ENCODE assay signal across 19 mouse cellular contexts in the genomic region with DNA sequence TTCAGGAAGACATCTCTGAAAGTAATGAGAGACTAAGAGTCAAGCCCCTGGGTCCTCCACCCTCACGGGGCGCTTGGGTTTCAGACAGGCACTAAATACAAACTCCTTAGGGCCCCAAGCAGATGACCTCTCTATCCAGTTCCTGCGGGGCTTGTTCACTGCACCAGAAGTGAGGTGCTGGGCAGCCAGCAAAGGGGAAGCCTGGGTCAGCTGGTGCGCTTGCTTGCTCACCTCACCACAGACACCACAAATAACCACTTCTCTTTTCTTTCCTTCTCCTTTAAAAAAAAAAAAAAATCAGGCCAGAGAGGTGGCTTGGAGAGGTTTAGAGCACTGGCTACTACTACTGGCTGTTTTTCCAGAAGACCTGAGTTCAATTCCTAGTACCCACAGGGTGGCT. TPM values are rescaled to one million over a fixed set of nuclear protein-coding genes. Genes with fewer than 3 reads are reported as not detected.
DNase-seq lines count a peak whose midpoint lies in the region; ATAC-seq and TF ChIP-seq lines count a peak whose summit lies in the region.
"Had no signal": no experiment of that assay in that cellular context is flagged by ENCODE, and none has a peak within 500 bp of the region (broad histone marks: within the 10 kb centered on the region; RNA-seq: fewer than 3 reads in every experiment).

No protein-coding gene starts in this region.

- peaks cover 13% of the 10 kb centered on the region for H3K79me2 ChIP-seq in MEL (ENCODE audit: control insufficient read depth, insufficient read depth, low read length, poor library complexity)

- 47% methylated on average over 4 of the region's 4 CpGs for WGBS in liver, embryonic 13.5 days (ENCODE audit: insufficient replicate concordance)

- peaks cover 0 to 35% of the 10 kb centered on the region in 2 experiments; a peak in 3 of 4 replicates for H3K36me3 ChIP-seq in MEL (ENCODE audit: control insufficient read depth in 1 of 2, insufficient read depth in 2 of 2, low read length in 2 of 2)
- H3K36me3 ChIP-seq in liver, embryonic 13.5 days = no peaks in the 10 kb centered on the region; the same call in 1 of the 2 replicates
- H3K36me3 ChIP-seq: hindbrain, embryonic 12.5 days; limb, embryonic 15.5 days; neural tube, embryonic 12.5 days; stomach, embryonic 15.5 days had no signal

- H3K4me2 ChIP-seq in liver, embryonic 13.5 days = no peak overlapping the region
- H3K4me2 ChIP-seq: heart, embryonic 11.5 days; hindbrain, embryonic 12.5 days; limb, embryonic 15.5 days; midbrain, embryonic 11.5 days; neural tube, embryonic 12.5 days; stomach, embryonic 15.5 days had no signal

- no peak for ATAC-seq in liver, embryonic 13.5 days (ENCODE audit: low read depth)
- peak; percentile 77 for ATAC-seq in monocyte, adult 5-6 weeks (replicated peaks; ENCODE audit: insufficient number of reproducible peaks, low FRiP score, low TSS enrichment, poor library complexity, severe bottlenecking)
- ATAC-seq: intestine, embryonic 16.5 days had no signal

- TF ChIP-seq POLR2A in MEL (IDR thresholded peaks at IDR 0.05; ENCODE audit: control insufficient read depth in 1 of 2, insufficient read depth in 1 of 2, low read depth in 1 of 2, low read length in 2 of 2, poor library complexity in 1 of 2) = no peak; a peak in 1 of 4 replicates

- peak overlapping the region; percentile 99 for H3K27ac ChIP-seq in MEL (ENCODE audit: control insufficient read depth, low read depth, low read length)
- 0 out of 2 replicates have a peak overlapping the region, but pooled peaks have one; percentile 47 for H3K27ac ChIP-seq in liver, embryonic 13.5 days
- H3K27ac ChIP-seq: gastrocnemius, adult 2 months; hindbrain, embryonic 12.5 days; left cerebral cortex, adult 2 months; limb, embryonic 15.5 days; neural tube, embryonic 12.5 days; stomach, embryonic 15.5 days had no signal

- TF ChIP-seq CTCF in MEL (IDR thresholded peaks at IDR 0.05 in 2 of 3, conservative IDR thresholded peaks at IDR 0.05 in 1 of 3; ENCODE audit: control insufficient read depth in 1 of 3, insufficient read depth in 1 of 3, low read depth in 2 of 3, low read length in 3 of 3, poor library complexity in 1 of 3, severe bottlenecking in 1 of 3) = no peak

- no peaks in the 10 kb centered on the region for H3K9me3 ChIP-seq in MEL (replicated peaks; ENCODE audit: insufficient read depth, low read length)
- no peaks in the 10 kb centered on the region for H3K9me3 ChIP-seq in liver, embryonic 13.5 days (replicated peaks)
- H3K9me3 ChIP-seq: hindbrain, embryonic 12.5 days; limb, embryonic 15.5 days; neural tube, embryonic 12.5 days; stomach, embryonic 15.5 days had no signal

- H3K4me3 ChIP-seq in MEL (ENCODE audit: control insufficient read depth in 1 of 2, insufficient read depth in 1 of 2, low read depth in 2 of 2, low read length in 2 of 2) = no peak overlapping the region
- no peak overlapping the region for H3K4me3 ChIP-seq in liver, embryonic 13.5 days (replicated peaks)
- H3K4me3 ChIP-seq: gastrocnemius, adult 2 months; hindbrain, embryonic 12.5 days; left cerebral cortex, adult 2 months; limb, embryonic 15.5 days; neural tube, embryonic 12.5 days; stomach, embryonic 15.5 days had no signal

- no peaks in the 10 kb centered on the region for H3K27me3 ChIP-seq in MEL (ENCODE audit: control insufficient read depth in 1 of 2, insufficient read depth in 2 of 2, low read length in 2 of 2)
- no peaks in the 10 kb centered on the region for H3K27me3 ChIP-seq in liver, embryonic 13.5 days
- H3K27me3 ChIP-seq: hindbrain, embryonic 12.5 days; limb, embryonic 15.5 days; neural tube, embryonic 12.5 days; stomach, embryonic 15.5 days had no signal

- no peak for TF ChIP-seq RAD21 in MEL (IDR thresholded peaks at IDR 0.05; ENCODE audit: low read depth, low read length)

- peaks cover 16 to 56% of the 10 kb centered on the region in 2 experiments for H3K4me1 ChIP-seq in MEL (ENCODE audit: control insufficient read depth in 1 of 2, insufficient read depth in 2 of 2, low read length in 2 of 2)
- peaks cover 80% of the 10 kb centered on the region for H3K4me1 ChIP-seq in liver, embryonic 13.5 days (replicated peaks)

- DNase-seq in A20 (ENCODE audit: low read depth, low spot score) = peak; percentile 85
- peak; percentile 85 for DNase-seq in MEL (ENCODE audit: low read depth, low spot score)
- DNase-seq in liver, embryonic 13.5 days = no peak
- DNase-seq in cerebellum, adult 11 months = no peak
- no peak for DNase-seq in adrenal gland, postnatal 36 days
- DNase-seq in testis, postnatal 14 days (ENCODE audit: low spot score) = no peak
- DNase-seq: cerebellum, postnatal 10 days; gastrocnemius, adult 2 months; kidney, postnatal 14 days; thymus, postnatal 4 days had no signal

- TF ChIP-seq EP300 in MEL (IDR thresholded peaks at IDR 0.05; ENCODE audit: low read depth in 1 of 2, low read length in 2 of 2) = peak; percentile 73 to 84

- H3K9ac ChIP-seq in MEL (ENCODE audit: control insufficient read depth, low read depth, low read length, poor library complexity, severe bottlenecking) = peak overlapping the region; percentile 88
- H3K9ac ChIP-seq in liver, embryonic 13.5 days = no peak overlapping the region
- H3K9ac ChIP-seq: hindbrain, embryonic 12.5 days; limb, embryonic 15.5 days; neural tube, embryonic 12.5 days; stomach, embryonic 15.5 days had no signal

TF ChIP-seq in MEL, 35 proteins besides CTCF, POLR2A, EP300 and RAD21:
- no peak for TF ChIP-seq POLR2AphosphoS2 (IDR thresholded peaks at IDR 0.05; ENCODE audit: low read length)
- TF ChIP-seq JUND (IDR thresholded peaks at IDR 0.05; ENCODE audit: low read depth, low read length) = 0 out of 2 replicates have a peak, but pooled peaks have one; percentile 17
- no peak for TF ChIP-seq GATA1 (IDR thresholded peaks at IDR 0.05; ENCODE audit: low read depth, low read length)
- TF ChIP-seq MYB (IDR thresholded peaks at IDR 0.05; ENCODE audit: low read depth, low read length) = 0 out of 2 replicates have a peak, but pooled peaks have one; percentile 14
- TF ChIP-seq RCOR1 (IDR thresholded peaks at IDR 0.05; ENCODE audit: low read depth, low read length) = peak; percentile 83
- 0 out of 2 replicates have a peak, but pooled peaks have one; percentile 13 for TF ChIP-seq NELFE (IDR thresholded peaks at IDR 0.05; ENCODE audit: low read depth, low read length)
- no peak for TF ChIP-seq NRF1 (IDR thresholded peaks at IDR 0.05; ENCODE audit: insufficient read depth, low read depth, low read length, poor library complexity, severe bottlenecking)
- peak; percentile 63; the same call in 1 of the 2 replicates for TF ChIP-seq MAZ (IDR thresholded peaks at IDR 0.05; ENCODE audit: low read depth, low read length)
- TF ChIP-seq ETS1 (IDR thresholded peaks at IDR 0.05; ENCODE audit: low read depth, low read length) = peak; percentile 97
- no peak for TF ChIP-seq MYC (IDR thresholded peaks at IDR 0.05; ENCODE audit: low read depth, low read length)
- peak; percentile 75 for TF ChIP-seq USF1 (IDR thresholded peaks at IDR 0.05; ENCODE audit: low read depth, low read length)
- TF ChIP-seq MAFK (IDR thresholded peaks at IDR 0.05; ENCODE audit: borderline replicate concordance, low read depth, low read length) = no peak
- TF ChIP-seq HCFC1 (IDR thresholded peaks at IDR 0.05; ENCODE audit: low read depth, low read length) = 0 out of 2 replicates have a peak, but pooled peaks have one; percentile 44
- no peak for TF ChIP-seq E2F4 (IDR thresholded peaks at IDR 0.05; ENCODE audit: borderline replicate concordance, low read depth, low read length)
- peak; percentile 77 for TF ChIP-seq SIN3A (IDR thresholded peaks at IDR 0.05; ENCODE audit: low read length)
- no peak for TF ChIP-seq KAT2A (conservative IDR thresholded peaks at IDR 0.05; ENCODE audit: low read depth, low read length)
- no peak for TF ChIP-seq MAX (IDR thresholded peaks at IDR 0.05; ENCODE audit: low read length)
- TF ChIP-seq ZNF384 (IDR thresholded peaks at IDR 0.05; ENCODE audit: low read depth, low read length) = peak; percentile 99
- TF ChIP-seq TBP (IDR thresholded peaks at IDR 0.05; ENCODE audit: low read depth, low read length) = 0 out of 2 replicates have a peak, but pooled peaks have one; percentile 33
- peak; percentile 55; the same call in 1 of the 2 replicates for TF ChIP-seq ZKSCAN1 (IDR thresholded peaks at IDR 0.05; ENCODE audit: low read depth, low read length)
- TF ChIP-seq GABPA (IDR thresholded peaks at IDR 0.05; ENCODE audit: low read depth, low read length) = no peak
- TF ChIP-seq UBTF (IDR thresholded peaks at IDR 0.05; ENCODE audit: borderline replicate concordance, insufficient read depth, low read depth, low read length) = no peak
- peak; percentile 31; the same call in 1 of the 2 replicates for TF ChIP-seq ELF1 (IDR thresholded peaks at IDR 0.05; ENCODE audit: low read depth, low read length)
- TF ChIP-seq MEF2A (IDR thresholded peaks at IDR 0.05; ENCODE audit: extremely low read depth, insufficient replicate concordance, low read depth, low read length, poor library complexity, severe bottlenecking) = no peak
- no peak for TF ChIP-seq USF2 (IDR thresholded peaks at IDR 0.05; ENCODE audit: borderline replicate concordance in 1 of 2, insufficient read depth in 1 of 2, low read depth in 1 of 2, low read length in 2 of 2)
- TF ChIP-seq TAL1 (IDR thresholded peaks at IDR 0.05; ENCODE audit: low read length) = no peak; the same call in 1 of the 2 replicates
- peak; percentile 54; the same call in 1 of the 2 replicates for TF ChIP-seq MXI1 (IDR thresholded peaks at IDR 0.05; ENCODE audit: low read depth, low read length)
- TF ChIP-seq TCF12 (IDR thresholded peaks at IDR 0.05; ENCODE audit: low read depth, low read length) = peak; percentile 34; the same call in 1 of the 2 replicates

RNA-seq across cellular contexts. Expression of gene Sema4d, which starts 59.0 kb away (rescaled TPM):
- total RNA-seq in MEL (2012; rRNA removed) = 6.9 and 8.2 TPM in 2 replicates
- polyA plus RNA-seq in MEL (2012; ENCODE audit: insufficient read depth in 1 of 2, insufficient read length in 2 of 2, low read depth in 1 of 2, low replicate concordance in 2 of 2, missing spikeins in 1 of 2) = 10 to 100 TPM in 1 of 2 experiments, not detected in 1; 20.3 TPM
- polyA plus RNA-seq in liver, embryonic 13.5 days (2015; fragmentation: Nextera tagmentation; extraction: Ambion mirVana) = 6.0 and 7.6 TPM in 2 replicates
- total RNA-seq in monocyte, adult 5-6 weeks (2017) = 134 to 201 TPM (median 136 TPM) in 3 replicates
- 10 to 100 TPM; 12.4 to 15.7 TPM for total RNA-seq in adrenal gland, postnatal 36 days (2021)

Comparison
In these comparisons a context has a peak if more than half of its experiments do, and no peak if none do; other contexts are left out.
1. DNase-seq: peak in A20 (single experiment) and MEL (single experiment); none in liver, embryonic 13.5 days (single experiment), cerebellum, adult 11 months (single experiment), adrenal gland, postnatal 36 days (0 of 2) and testis, postnatal 14 days (single experiment).